Mouse (Mus musculus) mouse embryonic stem cell (cell line): ENCODE results near the gene Snapc1.

Source experiments
- in situ Hi-C, 2 experiments: fragments of 300-500 bp; cut with MboI; formaldehyde crosslinking; loops; 1 replicate in 1 of 2; 3 replicates in 1 of 2; pipeline ENCODE4 v1.14.3; 2019 to 2020; ENCODE audit warnings: low sequenced_read_pairs in 2 of 2, low pct_unique_long_range_greater_than_20kb in 1 of 2, mixed read lengths in 1 of 2; ENCODE audit not compliant: unreplicated experiment in 1 of 2

Gene Snapc1

GRCm38 (mm10) chr12:73964291-73965281 lies at the start of gene Snapc1:
TSS of gene Snapc1 (plus strand) at chr12:73964481.
- in situ Hi-C loops = no loop called here

GRCm38 (mm10) chr12:73918479-73918878 lies 45.8 kb upstream of the Snapc1 start:
- in situ Hi-C loops = no loop called here

GRCm38 (mm10) chr12:73930266-73930665 lies 34.0 kb upstream of the Snapc1 start:
- in situ Hi-C loops = no loop called here

GRCm38 (mm10) chr12:73931274-73931673 lies 33.0 kb upstream of the Snapc1 start:
- in situ Hi-C loops = no loop called here

GRCm38 (mm10) chr12:73934528-73934927 lies 29.8 kb upstream of the Snapc1 start:
- in situ Hi-C loops = no loop called here

- in situ Hi-C loops = no loop called here
These were observed 26.9 kb upstream of the Snapc1 start, which contains the start of gene Gm49321 for GRCm38 (mm10) chr12:73937353-73937752. TSS of gene Gm49321 (plus strand) at chr12:73937653.

- in situ Hi-C loops = no loop called here
These were observed 24.7 kb upstream of the Snapc1 start for GRCm38 (mm10) chr12:73939542-73939941.

- in situ Hi-C loops = no loop called here
These were observed 15.9 kb upstream of the Snapc1 start for GRCm38 (mm10) chr12:73948415-73948814.

- in situ Hi-C loops = no loop called here
These were observed 14.8 kb upstream of the Snapc1 start for GRCm38 (mm10) chr12:73949318-73950058.

GRCm38 (mm10) chr12:73952879-73953278 lies 11.4 kb upstream of the Snapc1 start:
- in situ Hi-C loops = no loop called here

- in situ Hi-C loops = no loop called here
These were observed 10.7 kb upstream of the Snapc1 start for GRCm38 (mm10) chr12:73953420-73954186.

GRCm38 (mm10) chr12:73954785-73955184 lies 9.5 kb upstream of the Snapc1 start:
- in situ Hi-C loops = no loop called here

- in situ Hi-C loops = no loop called here
These were observed 6.6 kb upstream of the Snapc1 start for GRCm38 (mm10) chr12:73957676-73958075.

GRCm38 (mm10) chr12:73958830-73959229 lies 5.5 kb upstream of the Snapc1 start:
- in situ Hi-C loops = no loop called here

GRCm38 (mm10) chr12:73969142-73969541 lies 4.9 kb downstream of the Snapc1 start:
- in situ Hi-C loops = no loop called here

- in situ Hi-C loops = no loop called here
These were observed 10.3 kb downstream of the Snapc1 start for GRCm38 (mm10) chr12:73974584-73974983.

GRCm38 (mm10) chr12:73978144-73978543 lies 13.9 kb downstream of the Snapc1 start:
- in situ Hi-C loops = no loop called here

- in situ Hi-C loops = no loop called here
These were observed 15.4 kb downstream of the Snapc1 start for GRCm38 (mm10) chr12:73979667-73980066.

- in situ Hi-C loops = no loop called here
These were observed 18.3 kb downstream of the Snapc1 start for GRCm38 (mm10) chr12:73982533-73982932.
